Mouse (Mus musculus) embryo, embryonic 9.5 days (tissue): ENCODE measurements around the gene Dram1.

ENCODE experiments used
- DNase-seq: peaks from one replicate; pipeline ENCODE4 v3.0.0-alpha.2; 2017; ENCODE audit errors: extremely low spot score

Gene Dram1

DNA sequence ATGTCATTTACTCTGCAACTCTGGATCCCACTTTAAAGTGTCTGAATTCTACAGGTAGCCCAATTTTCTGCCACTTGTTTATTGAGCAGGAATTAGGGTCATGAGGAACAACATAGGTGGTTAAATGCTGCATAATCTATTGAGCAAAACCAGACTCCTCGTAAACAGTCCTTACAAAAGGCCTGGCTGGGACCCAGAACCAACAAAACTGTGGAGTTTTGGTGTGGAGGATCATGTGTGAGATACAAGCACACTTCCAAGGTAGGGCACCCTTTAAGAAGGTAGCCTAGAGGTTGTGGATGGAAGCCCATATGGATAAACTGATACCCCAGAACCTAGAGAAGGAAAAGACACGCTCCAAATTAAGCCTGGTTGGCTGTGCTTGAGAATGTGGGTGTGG is 28.2 kb downstream of the Dram1 start:
- DNase-seq = no peak

DNA sequence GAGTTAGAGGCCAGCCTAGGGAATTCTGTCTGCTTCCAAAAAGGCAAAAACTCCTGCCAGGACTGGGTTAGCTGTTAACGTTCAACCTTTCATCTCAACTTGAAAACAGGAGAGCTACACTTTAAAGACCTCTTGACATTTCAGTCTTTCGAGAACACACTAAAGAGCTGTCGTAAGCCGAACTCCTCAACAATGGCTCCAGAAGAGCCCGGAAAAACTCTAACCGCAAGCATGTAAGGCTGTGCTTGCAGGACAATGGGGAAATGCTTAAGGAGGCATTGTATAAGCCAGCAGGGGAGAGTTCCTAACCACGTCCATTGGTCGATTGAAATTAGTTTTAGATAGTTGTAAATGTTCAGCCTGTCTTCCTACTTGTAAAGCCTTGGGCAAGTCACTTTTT is 29.1 kb downstream of the Dram1 start:
- DNase-seq = no peak

DNA sequence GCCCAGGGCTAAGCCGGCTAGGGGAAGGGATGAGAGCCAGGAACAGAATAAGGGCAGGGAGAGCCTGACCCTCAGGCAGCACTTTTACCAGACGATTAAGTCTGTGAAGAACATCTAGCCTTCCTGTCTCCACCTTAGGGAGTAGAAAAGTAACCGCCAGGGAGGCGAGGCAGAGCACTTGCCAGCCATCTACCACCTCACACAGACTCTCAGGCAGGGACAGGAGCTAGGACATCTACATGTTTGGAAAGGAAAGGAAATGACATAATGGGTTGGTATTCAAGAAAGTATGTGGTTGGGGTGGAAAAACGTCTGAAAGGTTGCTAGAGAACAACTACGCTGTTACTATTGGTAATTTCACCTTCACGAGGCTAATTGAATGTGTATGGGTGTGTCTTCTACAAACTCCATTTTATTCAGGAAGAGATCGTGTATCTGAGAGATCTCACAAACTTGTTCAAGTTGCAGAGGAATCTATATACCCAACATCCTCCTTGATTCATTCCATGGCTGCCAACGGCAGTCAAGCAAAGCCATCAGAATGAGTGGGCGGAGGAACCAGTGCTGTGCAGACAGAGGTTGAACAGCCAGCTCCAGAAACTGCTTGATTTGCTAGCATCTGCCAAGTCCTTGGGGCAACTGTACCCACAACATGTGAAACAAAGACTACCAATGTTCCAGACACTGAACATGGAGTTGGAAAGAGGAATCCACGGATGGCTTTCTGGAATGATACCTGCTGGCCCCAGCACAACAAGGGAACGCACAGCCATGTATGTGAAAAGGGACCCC is 32.2 kb downstream of the Dram1 start:
- no peak for DNase-seq

DNA sequence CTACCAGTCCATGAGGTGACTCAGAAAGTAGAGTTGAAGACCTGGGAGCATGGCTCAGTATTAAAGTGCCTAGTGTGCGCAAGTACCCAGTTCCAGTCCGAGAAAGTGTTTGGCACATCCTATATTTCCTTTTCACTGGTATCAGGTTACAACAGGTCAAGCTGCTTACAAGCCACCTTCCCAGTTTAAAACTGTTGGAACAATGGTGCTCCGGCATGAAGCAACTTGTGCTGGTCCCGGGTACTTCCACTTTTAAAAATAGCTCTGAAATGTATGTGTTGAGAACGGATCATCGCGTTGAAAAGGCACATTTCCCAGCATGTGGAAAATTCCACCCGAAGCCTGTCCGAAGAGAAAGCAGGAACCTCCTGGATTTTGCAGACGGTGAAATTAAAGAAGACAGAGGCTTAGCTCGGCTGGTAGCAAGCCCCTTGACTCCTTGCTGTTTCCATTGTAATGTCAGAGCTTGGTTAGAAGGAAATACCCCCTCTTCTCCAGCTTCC is 32.9 kb downstream of the Dram1 start:
- DNase-seq = no peak

DNA sequence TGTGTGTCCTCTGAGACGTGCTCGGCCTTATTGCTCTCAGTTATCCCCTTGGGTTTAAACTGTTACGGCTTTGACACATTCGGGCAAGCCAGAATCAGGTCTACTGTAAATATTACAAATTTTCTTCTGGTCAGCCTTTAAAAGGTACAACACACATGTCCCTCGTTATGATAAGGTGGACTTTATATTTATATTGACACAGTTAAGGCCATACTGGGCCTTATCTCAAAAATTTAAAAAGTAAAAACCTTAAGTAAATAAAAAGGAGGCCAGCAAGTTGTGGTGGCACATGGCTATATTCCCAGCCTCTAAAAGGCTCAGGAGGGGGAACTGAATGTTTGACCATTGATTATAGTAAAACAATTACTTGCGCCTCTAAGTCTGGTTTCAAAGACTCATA is 37.5 kb downstream of the Dram1 start:
- no peak for DNase-seq

DNA sequence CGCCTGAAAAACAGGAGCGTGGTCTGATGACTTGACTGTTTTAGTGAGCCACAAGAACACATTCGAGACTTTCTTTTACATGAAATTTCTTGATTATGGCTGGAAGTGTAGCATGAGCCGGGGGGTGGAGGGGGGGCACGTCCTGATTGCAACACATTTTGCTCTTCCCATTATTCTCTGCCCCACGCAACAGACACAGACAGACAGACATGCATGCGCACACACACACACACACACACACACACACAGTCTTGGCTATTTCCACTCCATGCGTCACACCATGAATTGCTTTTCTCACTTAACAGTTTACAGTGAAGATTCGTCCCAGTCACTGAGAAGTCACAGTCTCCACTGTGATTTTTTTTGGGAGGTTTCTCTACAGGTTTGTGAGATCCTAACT is 38.2 kb downstream of the Dram1 start:
- no peak for DNase-seq

DNA sequence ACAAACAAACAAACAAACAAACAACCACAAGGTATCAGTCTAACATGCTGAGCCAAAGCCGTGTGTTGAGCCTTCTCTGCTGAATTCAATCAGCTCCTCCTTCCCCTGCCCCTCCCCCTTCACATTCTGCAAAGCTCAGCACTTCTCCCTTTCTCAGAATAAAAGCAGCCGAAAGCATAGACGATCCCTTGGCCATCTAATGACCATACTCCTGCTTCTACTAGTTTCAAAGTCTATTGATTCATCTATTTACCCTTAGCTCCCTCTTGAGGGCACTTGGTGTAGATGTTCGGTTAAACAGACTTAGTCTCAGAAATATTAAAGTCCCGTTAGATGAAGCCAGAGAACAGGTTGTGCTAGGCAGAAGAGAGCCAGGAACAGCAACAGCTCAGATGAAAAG is 48.2 kb downstream of the Dram1 start:
- no peak for DNase-seq

DNA sequence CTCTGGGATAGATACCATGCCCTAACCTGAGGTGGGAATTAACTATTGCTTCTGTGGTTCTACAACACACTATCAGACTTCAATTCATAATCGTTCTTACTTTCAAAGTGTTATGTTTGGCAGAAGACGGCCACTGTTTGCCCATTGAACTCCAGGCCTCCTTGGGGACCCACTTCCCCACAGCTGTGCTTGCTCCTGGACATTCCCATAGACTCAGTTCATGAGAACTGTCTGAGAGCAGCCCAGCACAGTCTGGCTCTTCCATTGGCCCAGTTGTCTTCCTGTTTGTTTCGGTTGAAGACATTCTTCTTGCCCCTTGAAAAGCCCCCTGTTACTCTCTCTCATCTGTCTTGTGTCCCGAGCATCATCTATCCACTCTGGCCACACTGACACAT is 50.8 kb downstream of the Dram1 start:
- DNase-seq = no peak

DNA sequence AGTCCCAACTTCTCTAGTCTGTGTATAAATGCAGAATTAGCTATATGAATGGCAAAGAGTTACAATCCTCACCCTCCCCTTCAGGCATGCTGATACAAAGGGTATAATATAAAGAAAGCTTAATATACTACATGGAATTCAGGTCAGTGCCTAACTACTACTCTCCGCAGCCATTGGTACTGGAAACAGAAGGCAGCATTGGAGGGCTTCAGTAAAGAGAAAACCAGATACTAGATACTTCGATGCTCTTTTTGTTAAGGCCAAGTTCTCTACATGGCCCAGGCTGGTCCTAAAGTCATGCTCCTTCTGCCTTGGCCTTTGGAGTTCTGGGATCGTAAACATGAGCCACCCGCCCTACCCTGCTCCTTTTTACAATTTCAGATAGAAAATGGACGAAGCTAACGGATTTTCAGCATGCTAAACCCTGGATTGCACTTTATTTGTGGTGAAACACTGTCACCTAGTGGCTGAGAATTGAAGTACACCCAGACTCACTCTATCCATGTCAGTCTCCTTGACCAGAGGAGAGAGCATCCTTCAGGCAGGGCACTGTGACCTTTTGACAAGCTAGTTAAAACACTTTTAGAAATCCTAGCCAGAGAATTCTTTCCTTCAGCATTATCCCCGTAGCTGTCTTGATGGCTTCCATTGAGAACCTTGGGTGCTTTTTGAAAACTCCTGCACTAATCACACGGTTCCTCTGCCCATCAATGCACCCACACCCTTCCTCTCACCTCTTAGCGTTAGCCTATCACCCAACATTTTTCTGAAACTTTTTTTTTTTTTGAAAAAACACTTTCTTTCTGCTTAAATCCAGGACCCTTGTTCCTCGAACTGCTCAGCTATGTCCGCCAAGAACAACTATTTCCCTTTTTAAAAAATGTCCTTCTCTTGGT is 51.5 kb downstream of the Dram1 start:
- peak; percentile 81 for DNase-seq

DNA sequence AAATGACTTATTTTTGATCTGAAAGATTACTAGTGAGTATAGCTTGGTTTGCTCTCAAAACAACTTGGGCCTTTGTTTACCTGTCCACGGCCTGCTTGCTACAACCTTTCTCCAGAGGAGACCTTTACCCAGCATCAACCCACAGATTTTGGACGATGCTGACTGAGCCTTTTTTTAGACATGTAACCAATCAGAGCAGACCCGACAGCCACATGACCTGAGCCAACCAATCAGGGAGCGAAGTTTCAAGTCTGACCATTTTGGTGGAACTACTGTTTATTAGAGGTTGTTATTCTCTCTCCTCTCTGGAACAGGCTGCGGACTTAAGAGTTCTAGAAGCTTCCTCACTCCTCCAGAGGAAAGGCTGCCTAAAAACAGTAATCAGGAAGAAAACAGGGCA is 57.1 kb downstream of the Dram1 start:
- no peak for DNase-seq

DNA sequence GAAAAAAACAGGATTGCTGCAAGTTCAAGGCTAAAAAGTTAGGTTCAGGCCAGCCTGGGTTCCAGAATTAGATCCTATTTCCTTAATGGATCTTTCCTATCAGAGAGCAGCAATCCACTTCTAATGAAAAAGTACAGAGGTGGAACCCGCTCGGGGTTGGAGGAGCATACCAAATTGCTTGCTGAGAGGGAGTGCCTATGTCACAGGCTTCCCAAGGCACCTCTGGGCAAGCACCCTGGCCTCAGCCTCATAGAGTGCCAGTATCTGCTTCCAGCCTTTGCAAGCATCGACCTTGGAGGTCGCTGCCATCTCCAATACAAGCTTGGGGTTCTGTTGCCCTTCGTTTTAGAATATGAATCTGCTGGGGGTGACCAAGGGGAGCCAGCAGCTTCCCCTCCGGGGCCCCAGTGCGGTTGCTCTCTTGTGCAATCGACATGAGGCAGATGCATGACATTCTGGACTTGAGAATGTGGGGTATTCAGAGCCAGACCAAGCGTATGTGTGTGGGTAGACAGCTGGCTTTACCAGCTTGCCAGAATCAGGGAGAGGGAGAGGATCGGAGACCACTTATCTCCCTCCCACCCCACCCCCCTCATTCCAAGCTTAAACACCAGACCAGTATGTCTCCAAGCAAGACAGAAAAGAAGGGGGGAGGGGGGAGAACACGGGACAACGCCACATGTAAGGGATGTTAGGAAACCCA is 58.0 kb downstream of the Dram1 start:
- DNase-seq = no peak

DNA sequence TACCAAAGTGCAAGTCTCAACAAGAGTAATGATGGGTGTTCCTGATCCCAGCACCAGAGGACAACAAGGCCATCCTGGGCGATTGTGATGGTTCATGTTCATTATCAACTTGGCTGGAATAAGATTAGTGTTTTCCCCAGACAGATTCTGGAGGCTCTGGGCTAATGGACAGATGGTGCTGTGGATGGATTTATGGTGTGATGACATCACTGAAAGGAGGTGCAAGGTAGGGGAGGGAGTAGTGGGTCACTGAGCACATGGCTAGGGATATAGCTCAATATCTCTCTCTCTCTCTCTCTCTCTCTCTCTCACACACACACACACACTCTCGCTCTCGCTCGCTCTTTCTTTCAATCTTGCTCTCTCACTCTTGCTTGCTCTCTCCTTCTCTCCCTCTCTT is 60.7 kb downstream of the Dram1 start:
- no peak for DNase-seq

DNA sequence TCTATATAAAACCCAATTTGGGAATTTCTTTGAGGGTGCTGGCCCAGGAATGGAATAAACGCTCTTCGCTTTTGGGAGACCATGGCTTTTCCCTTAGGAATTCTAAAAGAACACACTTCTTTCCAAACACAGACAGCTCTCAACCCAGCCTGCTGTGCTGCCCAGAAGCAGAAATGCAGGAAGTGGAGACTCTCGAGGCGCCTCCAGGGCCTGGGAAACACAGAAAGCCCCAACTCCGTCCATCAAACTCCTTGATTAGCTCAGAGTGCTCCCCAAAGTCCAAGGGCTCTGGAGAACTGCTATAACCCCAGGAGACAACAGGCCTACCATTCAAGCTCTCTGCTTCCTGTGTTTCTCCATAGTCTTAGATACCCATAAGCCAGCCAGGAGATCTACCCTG is 61.7 kb downstream of the Dram1 start:
- DNase-seq = no peak

DNA sequence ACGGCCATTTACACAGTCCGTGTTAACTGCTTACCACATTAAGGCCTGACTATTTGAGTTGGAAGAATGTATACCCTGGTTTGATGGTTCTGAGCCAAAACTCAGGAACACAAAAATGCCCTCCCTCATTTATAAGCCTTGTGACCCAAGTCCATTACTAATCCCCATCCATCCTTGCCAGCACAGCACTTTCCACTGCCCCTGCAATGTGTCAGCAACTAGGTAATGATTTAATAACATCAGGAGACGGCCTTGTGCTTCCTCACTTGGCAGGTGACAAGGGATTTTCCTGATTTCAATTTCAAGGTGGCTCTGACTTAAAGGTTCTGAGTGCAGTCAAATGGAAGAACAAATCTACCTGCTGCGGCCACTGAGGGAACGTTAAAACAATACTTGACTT is 64.0 kb downstream of the Dram1 start:
- no peak for DNase-seq

DNA sequence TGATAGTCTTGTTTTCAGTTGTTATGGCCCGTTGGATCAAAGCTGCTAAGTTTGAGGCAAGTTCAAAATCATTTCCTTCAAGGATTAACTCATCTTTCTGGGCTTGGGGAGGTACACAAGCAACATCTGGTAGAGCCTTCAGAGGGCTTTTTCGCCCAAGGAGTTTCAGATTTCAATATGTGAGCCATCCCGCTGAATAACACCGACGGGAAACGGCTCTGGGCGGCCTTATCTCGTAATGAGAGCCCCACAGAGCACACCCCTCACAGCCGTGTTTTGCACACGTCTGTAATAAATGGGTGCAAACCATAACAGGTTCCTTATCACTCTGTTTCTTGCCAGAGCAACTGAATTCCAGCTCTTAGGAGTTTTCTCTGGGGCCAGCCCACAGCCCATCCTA is 69.0 kb downstream of the Dram1 start:
- DNase-seq = no peak

DNA sequence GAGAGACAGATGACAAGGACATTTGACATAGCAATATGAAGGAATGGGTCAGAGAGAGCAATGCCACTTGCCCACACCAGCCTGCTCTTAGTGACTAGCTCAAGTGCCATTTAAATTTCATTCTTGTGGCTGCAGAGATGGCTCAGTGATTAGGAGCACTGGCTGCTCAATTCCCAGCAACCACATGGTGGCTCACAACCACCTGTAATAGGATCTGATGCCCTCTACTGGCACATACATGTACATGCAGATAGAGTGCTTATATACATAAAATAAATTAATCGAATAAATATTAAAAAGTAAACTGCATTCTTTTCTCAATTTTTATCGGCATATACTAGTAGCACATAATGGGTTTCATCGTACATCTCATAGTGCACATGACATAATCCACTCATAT is 72.6 kb downstream of the Dram1 start:
- DNase-seq = no peak

DNA sequence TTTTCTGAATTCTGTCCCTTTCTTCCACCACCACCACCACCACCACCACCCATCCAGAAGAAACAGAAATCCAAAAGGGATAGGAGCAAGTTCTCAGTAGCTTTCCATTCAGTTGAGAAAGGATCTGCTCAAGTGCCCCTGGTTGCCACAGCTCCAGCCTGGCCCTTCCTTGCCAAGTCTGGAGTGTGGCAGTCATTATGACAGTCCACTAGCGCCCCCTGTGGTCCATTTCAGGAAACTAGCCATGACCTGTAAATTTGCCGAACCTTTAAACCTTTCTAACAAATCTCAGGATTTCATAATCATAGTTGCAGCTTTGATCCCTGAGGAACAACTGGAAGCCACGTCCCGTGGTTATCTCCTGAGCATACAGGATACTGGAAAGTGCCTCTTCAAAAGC is 74.6 kb downstream of the Dram1 start:
- DNase-seq = peak; percentile 67

DNA sequence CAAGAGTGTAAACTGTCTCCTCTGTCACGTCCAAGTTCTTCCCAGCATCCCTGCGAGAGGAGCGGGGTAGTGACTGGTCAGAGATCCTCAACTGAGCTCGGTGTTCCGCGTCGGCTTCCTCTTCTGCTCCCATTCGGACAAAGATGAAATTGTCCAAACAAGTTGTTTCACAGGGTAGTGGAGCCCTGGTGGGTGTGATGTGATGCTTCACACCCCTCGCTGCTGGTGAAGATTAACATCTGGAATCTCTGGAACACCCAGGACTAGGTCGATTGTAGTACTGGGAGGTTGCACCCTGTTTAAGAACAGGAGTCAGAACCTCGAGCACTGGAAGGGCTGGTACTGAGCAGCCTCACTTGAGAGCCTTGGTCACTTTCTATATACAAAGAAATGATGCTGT is 75.8 kb downstream of the Dram1 start:
- no peak for DNase-seq

DNA sequence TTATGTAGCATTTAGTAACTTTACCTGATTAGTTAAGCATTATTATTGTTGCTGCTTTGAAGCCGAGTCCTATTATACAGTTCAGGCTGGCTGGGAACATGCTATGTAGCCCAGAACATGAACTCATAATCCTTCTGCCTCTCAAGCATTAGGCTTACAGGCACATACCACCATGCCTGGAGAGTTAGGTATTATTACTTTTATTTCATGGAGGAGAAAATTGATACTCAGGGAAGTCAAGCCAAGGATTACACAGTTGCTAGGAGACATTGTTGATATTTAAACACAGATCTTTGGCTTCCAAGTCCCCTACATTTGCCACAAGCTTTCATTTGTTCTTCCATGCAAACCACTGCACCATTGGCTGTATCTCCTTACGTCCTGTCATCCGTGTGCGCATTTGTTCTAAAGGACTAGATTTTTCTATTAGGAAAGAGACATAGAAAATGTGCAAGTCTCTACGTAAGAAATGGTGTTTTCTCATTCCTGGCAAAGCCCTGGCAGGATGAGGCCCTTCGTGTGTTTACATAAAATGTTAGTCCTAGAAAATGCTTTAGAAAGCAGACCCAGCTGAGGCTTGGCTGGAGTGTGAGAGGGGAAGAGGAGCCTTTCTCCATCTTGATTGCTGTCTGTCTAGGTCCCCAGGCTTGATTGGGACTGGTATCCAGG is 76.9 kb downstream of the Dram1 start:
- no peak for DNase-seq

DNA sequence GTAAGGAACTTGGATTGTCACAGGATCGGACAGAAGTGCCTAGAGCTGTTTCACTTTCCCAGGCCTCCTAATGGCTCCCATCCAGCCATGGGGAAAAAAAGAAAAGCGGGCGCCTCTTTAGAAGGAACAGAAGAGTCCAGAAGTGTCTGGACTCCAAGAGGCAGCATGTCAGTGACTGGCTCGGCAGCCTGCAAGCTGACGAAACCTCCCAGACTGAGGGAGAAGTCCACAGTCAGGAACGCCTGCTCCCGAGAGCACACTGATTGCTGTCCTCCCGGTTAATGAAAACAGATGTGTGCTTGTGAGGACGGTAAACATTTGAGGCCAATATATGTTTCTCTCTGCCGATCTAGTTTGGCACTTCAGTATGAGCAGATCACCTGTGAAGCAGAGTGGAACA is 81.9 kb downstream of the Dram1 start:
- no peak for DNase-seq

DNA sequence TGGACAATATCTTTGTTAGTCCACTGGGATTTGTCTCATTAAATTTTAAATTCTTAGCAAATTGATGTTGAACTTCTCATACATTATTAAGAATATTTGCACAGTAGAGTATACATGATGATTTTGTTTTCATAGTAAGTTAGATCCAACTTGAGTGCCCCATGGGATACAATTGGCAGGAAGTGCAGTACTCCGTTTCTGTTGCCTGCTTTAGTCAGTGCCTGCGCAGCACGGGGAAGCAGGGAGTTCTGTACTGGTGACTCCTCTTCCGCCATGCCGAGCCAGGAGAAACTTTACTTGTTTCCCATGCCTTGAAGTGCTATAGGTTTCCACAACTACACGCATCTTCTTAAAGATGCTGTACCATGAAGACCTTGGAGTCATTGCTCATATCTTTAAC is 83.8 kb downstream of the Dram1 start:
- DNase-seq = no peak

DNA sequence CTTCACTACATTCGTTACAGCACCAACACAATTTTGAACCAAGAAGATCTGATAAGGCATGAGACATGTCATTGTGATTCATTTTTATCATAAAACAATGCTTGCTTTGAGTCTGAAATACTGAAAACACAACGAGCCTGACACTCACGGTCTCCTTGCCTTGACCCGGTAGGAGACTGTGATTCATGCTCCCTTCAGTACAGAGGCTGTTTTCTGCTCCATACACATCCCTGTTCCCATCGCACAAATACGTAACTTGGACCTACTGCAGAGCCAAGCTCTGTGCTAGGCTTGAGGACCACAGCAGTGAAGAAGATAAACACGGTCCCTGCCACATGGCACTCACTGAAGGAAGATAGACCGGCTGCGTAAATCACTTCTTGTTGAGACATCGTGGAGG is 90.8 kb downstream of the Dram1 start:
- no peak for DNase-seq
